Mouse (Mus musculus): ENCODE data around the gene Xxylt1.
A peak's percentile ranks its signal among the peaks of the same experiment; 100 is the strongest.
"Not testable (repeated sequence)": the region's sequence is repeated elsewhere in the genome, so short reads cannot be mapped to it uniquely, and the experiment has no call there.

The Xxylt1 gene

GRCm38 (mm10) chr16:31022287-31022686 is 58.9 kb downstream of the Xxylt1 start:
- DNase-seq, result no peak

DNA sequence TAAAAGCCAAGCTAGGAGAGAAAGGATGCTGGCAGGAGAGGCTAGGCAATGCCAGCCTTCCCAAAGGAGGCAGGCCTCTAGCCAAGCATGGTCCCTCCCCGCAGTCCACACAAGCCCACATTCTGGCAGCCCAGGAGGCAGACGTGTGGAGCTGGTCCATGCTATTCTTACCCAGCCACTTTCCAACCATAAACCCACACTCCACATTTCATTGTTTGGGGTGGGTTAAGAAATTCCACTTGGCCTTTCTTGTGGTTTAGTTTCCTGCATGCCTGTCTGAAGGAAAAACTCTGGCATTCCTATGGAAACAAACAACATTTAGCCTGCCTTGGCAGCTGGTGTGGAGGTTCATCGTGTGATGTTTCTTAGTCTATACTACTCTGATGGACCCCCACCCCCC is 61.7 kb downstream of the Xxylt1 start:
- no peak for DNase-seq

DNA sequence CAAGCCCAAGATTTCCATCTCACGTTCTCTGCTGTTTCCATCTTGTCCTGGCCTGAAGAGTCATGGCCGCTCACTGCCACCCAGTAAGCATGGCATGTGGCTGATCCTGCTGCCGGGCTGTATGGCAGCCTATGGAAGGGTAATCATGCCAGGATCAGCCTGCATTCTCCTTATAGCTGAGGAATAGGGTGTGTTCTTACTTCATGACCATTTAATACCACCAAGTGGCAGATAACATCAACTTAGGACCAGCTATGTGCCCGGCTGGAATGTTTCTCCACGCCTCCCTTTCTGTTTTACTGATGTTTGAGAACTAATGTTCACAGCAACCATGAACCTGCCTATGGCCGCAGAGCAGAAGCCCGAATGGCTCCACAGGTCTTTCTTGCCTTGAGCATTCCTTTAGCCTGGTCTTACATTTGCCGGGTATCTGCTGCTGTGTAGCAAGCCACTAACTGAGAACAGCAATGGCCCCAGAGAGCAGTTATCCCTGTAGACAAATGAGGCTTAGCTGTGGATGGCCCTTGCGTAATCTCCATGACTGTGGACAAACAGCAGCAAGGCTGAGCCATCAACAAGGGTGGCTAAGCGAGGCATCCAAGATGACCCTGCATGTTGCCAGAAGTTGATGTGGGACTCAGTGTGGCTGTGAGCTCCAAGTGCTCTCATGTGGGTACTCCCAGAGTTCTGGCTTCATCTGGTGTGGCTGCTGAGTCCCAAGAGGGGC is 63.4 kb downstream of the Xxylt1 start:
- no peak for DNase-seq

DNA sequence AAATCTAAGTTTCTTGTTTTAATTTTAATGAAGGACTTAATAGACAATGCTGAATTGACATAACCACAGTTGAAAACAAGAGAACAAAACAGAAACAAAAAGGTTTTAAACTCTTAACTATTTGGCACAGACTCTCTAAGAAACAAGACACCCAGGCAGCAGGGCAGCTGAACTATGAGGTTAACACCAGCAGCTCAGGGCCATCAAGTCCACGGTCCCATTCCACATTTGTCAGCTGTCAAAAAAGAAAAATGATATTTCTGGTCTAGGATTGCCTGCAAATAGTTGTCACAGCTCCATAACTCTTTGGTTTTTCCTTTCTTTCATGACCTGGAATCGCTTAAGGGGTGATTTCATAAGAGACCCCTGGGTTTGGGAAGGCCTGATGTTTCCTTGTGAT is 64.6 kb downstream of the Xxylt1 start:
- no peak for DNase-seq

DNA sequence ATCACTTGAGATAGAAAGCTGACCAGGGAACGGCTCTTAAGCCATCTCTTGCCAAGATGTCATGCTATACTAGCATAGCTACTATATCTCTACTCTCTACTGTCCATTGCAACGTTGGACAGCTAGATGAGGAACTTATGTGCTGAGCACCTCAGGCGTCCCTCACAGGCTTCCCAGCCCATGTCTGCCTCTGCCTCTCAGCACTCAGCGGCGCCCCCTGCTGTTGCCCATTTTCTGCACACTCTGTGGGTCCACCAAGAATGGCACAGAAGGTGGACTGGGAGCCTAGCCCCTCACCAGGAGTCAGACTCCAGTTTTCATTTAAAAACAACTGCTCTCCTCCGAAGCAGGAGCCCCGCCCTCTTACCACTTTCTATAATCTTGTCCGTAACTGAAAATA is 65.1 kb downstream of the Xxylt1 start:
- no peak for DNase-seq

DNA sequence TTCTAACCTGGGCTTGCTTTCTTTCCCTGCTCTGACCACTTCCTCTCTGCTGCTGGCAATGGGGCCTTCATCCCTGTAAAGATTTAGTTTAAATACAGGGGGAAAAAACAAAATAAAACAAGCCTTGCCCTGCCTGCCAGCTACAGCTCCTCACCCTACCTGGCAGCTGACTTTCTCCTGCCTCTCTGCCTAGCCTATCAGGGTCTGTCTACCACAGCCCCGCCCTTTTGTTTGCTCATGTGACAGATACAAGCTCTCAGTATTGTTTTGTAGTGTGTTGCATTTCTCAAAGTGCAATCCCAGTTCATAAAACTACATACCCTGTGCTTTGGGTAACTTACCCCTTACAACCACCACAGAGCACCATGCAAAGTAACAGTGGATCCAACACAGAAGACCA is 66.0 kb downstream of the Xxylt1 start:
- DNase-seq, result no peak

- no peak for DNase-seq
Measured at GRCm38 (mm10) chr16:31012236-31012635, 69.0 kb downstream of the Xxylt1 start.

- DNase-seq, result no peak
Measured at GRCm38 (mm10) chr16:31010443-31010842, 70.8 kb downstream of the Xxylt1 start.

DNA sequence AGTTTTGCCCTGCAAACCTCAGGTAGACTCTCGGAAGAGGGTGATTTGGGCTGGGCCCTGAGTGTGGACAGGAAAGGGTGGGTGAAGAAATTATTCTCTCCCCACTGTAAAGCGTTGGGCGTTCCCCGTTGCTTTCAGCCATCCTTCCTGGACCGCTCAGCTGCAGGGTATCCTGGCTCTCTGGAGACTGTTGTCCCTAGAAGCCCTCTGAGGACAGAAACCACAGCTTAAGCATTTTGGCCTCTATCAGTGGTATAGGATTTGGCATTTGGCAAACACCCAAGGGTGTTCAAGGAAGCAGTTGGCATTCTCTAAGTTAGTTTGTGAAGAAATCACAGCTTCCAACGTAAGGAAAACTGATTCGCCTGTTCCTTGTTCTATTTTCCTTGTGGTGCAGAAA is 72.9 kb downstream of the Xxylt1 start:
- DNase-seq, result no peak

GRCm38 (mm10) chr16:31007582-31007981 is 73.7 kb downstream of the Xxylt1 start:
- no peak for DNase-seq

- DNase-seq, result no peak
Measured at GRCm38 (mm10) chr16:31005693-31006092, 75.5 kb downstream of the Xxylt1 start.

GRCm38 (mm10) chr16:31004321-31004682 is 76.9 kb downstream of the Xxylt1 start:
- no peak for DNase-seq

DNA sequence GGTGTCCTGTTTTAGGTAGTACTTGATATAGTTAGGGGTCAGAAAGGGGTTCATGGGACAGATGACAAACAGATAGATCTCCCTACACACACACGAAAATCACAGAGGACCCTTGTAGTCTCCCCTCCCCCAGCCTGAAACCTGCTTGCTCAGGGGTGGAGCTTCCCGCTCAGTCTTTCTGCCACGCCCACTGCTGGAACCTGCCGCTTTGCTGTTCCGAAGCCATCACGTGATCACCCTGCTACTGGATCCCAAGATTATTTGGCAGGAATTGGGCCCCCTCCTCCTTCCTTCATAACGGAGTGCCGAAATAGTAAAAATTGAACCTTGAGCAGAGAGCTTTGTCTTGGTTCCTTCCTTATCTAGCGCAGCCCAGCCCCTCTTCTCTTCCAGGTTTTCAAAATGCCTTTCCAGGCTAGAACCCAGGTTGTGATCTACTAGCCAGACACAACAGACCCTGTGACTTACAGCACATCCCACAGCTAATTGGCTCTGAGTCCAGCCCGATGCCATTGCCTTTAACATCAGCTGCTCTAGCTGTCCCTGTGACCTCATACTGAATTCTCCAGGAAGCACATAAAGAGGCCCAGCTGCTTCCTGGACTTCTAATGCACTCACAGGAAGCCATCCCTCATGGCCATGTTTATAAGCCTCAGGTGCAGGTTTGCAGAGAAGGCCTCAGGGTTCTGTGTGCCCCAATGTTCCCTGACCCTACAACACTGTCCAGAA is 77.5 kb downstream of the Xxylt1 start:
- DNase-seq, result not testable (repeated sequence)

DNA sequence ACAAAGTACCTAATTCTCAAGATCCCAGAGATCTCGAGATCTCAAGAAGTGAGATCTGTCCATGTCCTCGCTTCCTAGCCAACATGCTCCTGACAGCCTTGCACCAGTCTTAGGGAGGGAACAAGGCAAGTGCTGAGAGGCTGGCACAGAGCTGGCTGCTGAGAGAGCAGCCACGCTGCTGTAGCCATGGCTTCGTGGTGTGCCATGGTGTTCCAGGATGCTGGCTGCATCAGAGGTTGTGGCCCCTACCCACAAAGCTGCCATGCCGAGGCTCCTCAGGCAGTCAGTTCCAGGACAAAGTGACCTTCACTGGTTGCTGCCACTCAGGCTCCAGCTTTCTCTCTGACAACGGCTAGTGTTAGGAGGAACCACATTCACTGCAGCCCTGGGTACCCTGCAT is 78.3 kb downstream of the Xxylt1 start:
- DNase-seq, result no peak

DNA sequence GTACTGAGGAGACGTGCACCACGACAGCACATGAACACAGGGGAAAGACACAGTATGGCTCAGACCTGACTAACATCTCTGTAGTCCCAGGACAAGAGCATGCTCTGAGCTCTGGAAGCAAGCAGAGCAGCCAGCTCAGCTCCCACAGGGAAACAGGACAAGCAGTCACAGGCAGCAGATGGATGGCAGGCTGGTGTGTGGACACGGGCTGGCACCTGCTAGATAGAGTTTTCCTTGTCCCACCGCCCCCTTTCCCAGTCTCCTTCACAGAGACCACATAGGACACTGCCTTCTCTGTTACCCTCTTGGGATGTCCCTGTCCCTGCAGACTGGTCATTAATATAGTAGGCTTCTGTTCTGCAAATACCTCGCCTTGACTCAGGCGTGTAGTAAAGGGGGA is 79.1 kb downstream of the Xxylt1 start:
- DNase-seq, result no peak

DNA sequence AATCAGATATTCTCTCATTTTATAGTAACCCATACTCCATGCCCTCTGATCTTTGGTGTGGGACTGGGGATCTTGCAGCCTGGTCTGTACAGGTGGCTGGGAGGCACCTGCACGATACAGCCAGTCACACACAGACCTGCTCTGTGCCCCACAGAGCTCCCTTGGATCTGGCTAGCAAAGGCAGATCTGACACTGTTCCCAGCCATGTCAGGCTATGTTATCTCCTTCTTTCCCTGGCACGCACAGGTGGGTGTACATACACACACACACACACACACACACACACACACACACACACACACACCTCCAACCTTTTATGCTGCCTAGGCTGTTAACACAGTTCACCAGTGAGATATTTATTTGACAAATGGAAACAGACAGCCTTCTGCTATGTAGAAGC is 82.5 kb downstream of the Xxylt1 start:
- no peak for DNase-seq

- peak; percentile 82 for DNase-seq
Measured at GRCm38 (mm10) chr16:30998048-30998447, 83.2 kb downstream of the Xxylt1 start.

- no peak for DNase-seq
Measured at GRCm38 (mm10) chr16:30995446-30995845, 85.8 kb downstream of the Xxylt1 start.

DNA sequence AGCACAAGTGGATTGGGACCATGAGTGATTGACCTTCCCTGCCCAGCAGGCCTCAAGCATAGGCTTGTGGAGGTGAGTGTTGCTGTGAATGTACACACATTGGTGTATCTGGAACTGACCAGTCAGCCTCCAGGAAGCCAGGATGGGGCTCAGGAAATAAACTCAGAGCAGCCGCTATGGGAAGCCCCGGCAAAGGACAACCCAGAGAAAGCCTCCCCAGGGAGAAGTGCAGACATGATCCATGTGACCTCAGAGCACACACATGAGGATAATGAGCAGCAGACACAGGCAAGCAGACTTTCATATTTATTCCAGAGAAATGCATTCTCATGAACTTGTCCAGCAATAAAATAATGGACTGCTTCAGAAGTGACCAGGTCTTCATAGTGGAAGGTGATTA is 86.4 kb downstream of the Xxylt1 start:
- DNase-seq, result no peak

- DNase-seq, result no peak
Measured at GRCm38 (mm10) chr16:30994296-30994695, 86.9 kb downstream of the Xxylt1 start.

GRCm38 (mm10) chr16:30992568-30992967 is 88.7 kb downstream of the Xxylt1 start:
- peak; percentile 54 for DNase-seq

DNA sequence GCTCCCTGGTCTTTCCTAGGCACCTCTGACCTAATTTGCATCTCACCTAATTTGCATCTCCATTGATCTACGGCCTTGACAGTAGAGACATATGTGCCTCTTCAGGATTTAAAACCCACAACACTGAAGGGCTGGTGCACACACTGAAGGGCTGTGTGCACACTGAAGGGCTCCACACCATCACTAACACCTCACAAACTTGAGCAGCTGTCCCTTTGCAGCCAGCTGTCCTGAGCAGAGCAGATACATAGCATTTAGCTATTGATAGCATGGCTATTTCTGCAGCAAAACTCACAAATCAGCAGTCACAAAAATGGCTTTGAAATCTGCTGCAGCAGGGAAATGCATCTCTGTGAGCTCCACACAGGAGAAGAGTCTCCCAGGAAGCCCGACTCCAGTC is 90.6 kb downstream of the Xxylt1 start:
- DNase-seq, result no peak

- no peak for DNase-seq
Measured at GRCm38 (mm10) chr16:30988225-30988624, 93.0 kb downstream of the Xxylt1 start.

DNA sequence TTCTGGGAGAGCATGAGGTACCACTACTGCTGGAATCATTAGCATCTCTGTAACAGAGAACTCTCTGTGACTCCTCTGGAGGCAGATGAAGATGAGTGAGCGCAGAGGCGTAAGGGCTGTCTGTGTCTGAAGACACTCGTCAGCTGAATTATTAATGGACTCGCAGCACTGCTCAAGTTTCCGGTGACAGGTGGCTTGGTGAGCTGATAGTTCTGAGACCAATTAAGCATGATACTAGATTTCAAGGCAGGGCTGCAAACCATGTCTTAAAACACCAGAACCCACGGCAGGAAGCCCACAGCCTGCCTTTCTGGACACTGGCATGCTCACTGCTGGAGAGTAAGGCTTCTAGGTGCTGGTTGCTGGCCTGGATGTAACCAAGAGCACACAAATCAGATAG is 93.5 kb downstream of the Xxylt1 start:
- DNase-seq, result no peak
